18 mouse cellular contexts compared by ENCODE assay signal in the genomic region with DNA sequence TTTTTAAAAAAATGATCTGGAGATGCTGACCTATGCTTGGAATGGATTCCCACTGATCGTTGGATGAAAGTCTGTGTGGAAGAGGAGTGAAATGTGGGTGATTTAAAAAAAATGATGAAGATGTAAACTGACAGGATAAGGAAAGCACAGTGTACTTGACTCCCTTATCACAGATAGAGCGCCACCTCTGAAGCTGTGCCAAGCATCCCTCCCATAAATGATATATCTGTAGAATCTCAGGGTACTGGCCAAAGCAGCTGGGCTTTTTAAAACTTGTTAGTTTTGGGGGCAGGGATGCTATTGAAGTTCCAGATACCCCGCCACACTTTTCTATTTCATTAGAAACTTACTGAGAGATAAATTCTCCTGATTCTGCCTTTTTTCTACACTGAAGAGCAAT.
A peak's percentile ranks its signal among the peaks of the same experiment; 100 is the strongest.
DNase-seq lines count a peak whose midpoint lies in the region; ATAC-seq and TF ChIP-seq lines count a peak whose summit lies in the region.
"Had no signal": no experiment of that assay in that cellular context is flagged by ENCODE, and none has a peak within 500 bp of the region (broad histone marks: within the 10 kb centered on the region; RNA-seq: fewer than 3 reads in every experiment).

No protein-coding gene starts in this region.

- H3K36me3 ChIP-seq in lung, embryonic 14.5 days (ENCODE audit: insufficient read depth) = no peaks in the 10 kb centered on the region
- no peaks in the 10 kb centered on the region for H3K36me3 ChIP-seq in stomach, embryonic 14.5 days (ENCODE audit: control insufficient read depth, insufficient read depth, low read length)
- no peaks in the 10 kb centered on the region for H3K36me3 ChIP-seq in stomach, postnatal 0 days (ENCODE audit: control insufficient read depth, insufficient read depth, low read length)
- H3K36me3 ChIP-seq: embryonic facial prominence, embryonic 15.5 days; forebrain, embryonic 10.5 days; heart, embryonic 10.5 days; hindbrain, embryonic 12.5 days had no signal

- no peak overlapping the region for H3K4me2 ChIP-seq in lung, embryonic 14.5 days
- H3K4me2 ChIP-seq in stomach, embryonic 14.5 days (replicated peaks; ENCODE audit: low read depth, low read length) = no peak overlapping the region
- H3K4me2 ChIP-seq in stomach, postnatal 0 days (replicated peaks; ENCODE audit: low read depth) = no peak overlapping the region
- H3K4me2 ChIP-seq: embryonic facial prominence, embryonic 15.5 days; hindbrain, embryonic 12.5 days had no signal

- H3K27me3 ChIP-seq in lung, embryonic 14.5 days (ENCODE audit: insufficient read depth, low read length) = no peaks in the 10 kb centered on the region
- H3K27me3 ChIP-seq in stomach, embryonic 14.5 days (ENCODE audit: control insufficient read depth, insufficient read depth, low read length) = no peaks in the 10 kb centered on the region
- H3K27me3 ChIP-seq in stomach, postnatal 0 days (ENCODE audit: control insufficient read depth, insufficient read depth, low read length) = no peaks in the 10 kb centered on the region
- H3K27me3 ChIP-seq: embryonic facial prominence, embryonic 15.5 days; hindbrain, embryonic 12.5 days had no signal

- TF ChIP-seq EP300 in stomach, postnatal 0 days (optimal IDR thresholded peaks at IDR 0.05) = no peak

- H3K9ac ChIP-seq in lung, embryonic 14.5 days = no peak overlapping the region
- H3K9ac ChIP-seq in stomach, embryonic 14.5 days (replicated peaks; ENCODE audit: low read depth, low read length) = no peak overlapping the region
- no peak overlapping the region for H3K9ac ChIP-seq in stomach, postnatal 0 days (ENCODE audit: low read length)
- H3K9ac ChIP-seq: embryonic facial prominence, embryonic 15.5 days; hindbrain, embryonic 12.5 days had no signal

- DNase-seq in lung, embryonic 14.5 days = peak; percentile 23
- no peak for DNase-seq in lung, postnatal 25 days (ENCODE audit: low spot score)
- no peak for DNase-seq in stomach, postnatal 0 days (ENCODE audit: low spot score)
- DNase-seq in ovary, postnatal 14 days (ENCODE audit: low spot score) = peak; percentile 13
- no peak for DNase-seq in gastrocnemius, postnatal 25 days
- DNase-seq: adrenal gland, adult 8-10 months; cerebellum, adult 11 months; cerebellum, adult 8-10 months; cerebellum, postnatal 14 days; embryo, embryonic 11 days; heart, postnatal 4 days had no signal

- peak; percentile 62; the same call in 1 of the 2 replicates for ATAC-seq in lung, embryonic 14.5 days (ENCODE audit: insufficient read depth)
- ATAC-seq in stomach, embryonic 14.5 days (ENCODE audit: insufficient number of reproducible peaks, insufficient read depth, low FRiP score, low read depth) = peak; percentile 4; the same call in 1 of the 2 replicates
- ATAC-seq in stomach, postnatal 0 days (ENCODE audit: low FRiP score, low TSS enrichment) = no peak
- ATAC-seq: forebrain, embryonic 14.5 days had no signal

- no peaks in the 10 kb centered on the region for H3K9me3 ChIP-seq in lung, embryonic 14.5 days (ENCODE audit: low read depth, low read length)
- no peaks in the 10 kb centered on the region for H3K9me3 ChIP-seq in stomach, embryonic 14.5 days (ENCODE audit: control insufficient read depth, low read depth, low read length)
- no peaks in the 10 kb centered on the region for H3K9me3 ChIP-seq in stomach, postnatal 0 days (ENCODE audit: control insufficient read depth, low read length)
- H3K9me3 ChIP-seq: embryonic facial prominence, embryonic 15.5 days; forebrain, embryonic 10.5 days; heart, embryonic 10.5 days; hindbrain, embryonic 12.5 days had no signal

- no peak for TF ChIP-seq CTCF in lung, embryonic 14.5 days (IDR thresholded peaks at IDR 0.05; ENCODE audit: low read depth)
- TF ChIP-seq CTCF in stomach, postnatal 0 days (IDR thresholded peaks at IDR 0.05; ENCODE audit: low read depth) = no peak

- no peak overlapping the region for H3K27ac ChIP-seq in lung, embryonic 14.5 days (ENCODE audit: low read depth)
- H3K27ac ChIP-seq in stomach, embryonic 14.5 days (ENCODE audit: low read length) = no peak overlapping the region
- H3K27ac ChIP-seq in stomach, postnatal 0 days (replicated peaks) = no peak overlapping the region
- H3K27ac ChIP-seq: embryonic facial prominence, embryonic 15.5 days; forebrain, embryonic 10.5 days; heart, embryonic 10.5 days; hindbrain, embryonic 12.5 days had no signal

- WGBS in lung, embryonic 14.5 days = 43% methylated on average over 3 of the region's 3 CpGs
- WGBS in stomach, embryonic 14.5 days = 67% methylated on average over 3 of the region's 3 CpGs
- WGBS in stomach, postnatal 0 days = 72% methylated on average over 3 of the region's 3 CpGs

- H3K4me1 ChIP-seq in lung, embryonic 14.5 days (ENCODE audit: insufficient read depth) = no peaks in the 10 kb centered on the region
- no peaks in the 10 kb centered on the region for H3K4me1 ChIP-seq in stomach, embryonic 14.5 days (ENCODE audit: control insufficient read depth, insufficient read depth, low read length)
- H3K4me1 ChIP-seq in stomach, postnatal 0 days (replicated peaks; ENCODE audit: control insufficient read depth, insufficient read depth) = no peaks in the 10 kb centered on the region
- H3K4me1 ChIP-seq: embryonic facial prominence, embryonic 15.5 days; forebrain, embryonic 10.5 days; heart, embryonic 10.5 days; hindbrain, embryonic 12.5 days had no signal

- H3K4me3 ChIP-seq in lung, embryonic 14.5 days (ENCODE audit: low read depth, low read length) = no peak overlapping the region
- no peak overlapping the region for H3K4me3 ChIP-seq in stomach, embryonic 14.5 days (ENCODE audit: low read depth, low read length)
- no peak overlapping the region for H3K4me3 ChIP-seq in stomach, postnatal 0 days (ENCODE audit: low read depth, low read length)
- H3K4me3 ChIP-seq: embryonic facial prominence, embryonic 15.5 days; erythroblast, embryonic 14.5 days; forebrain, embryonic 10.5 days; heart, embryonic 10.5 days; hindbrain, embryonic 12.5 days had no signal

Comparison
In these comparisons a context has a peak if more than half of its experiments do, and no peak if none do; other contexts are left out.
1. DNase-seq: peak in lung, embryonic 14.5 days (single experiment) and ovary, postnatal 14 days (single experiment); none in lung, postnatal 25 days (single experiment), stomach, postnatal 0 days (single experiment) and gastrocnemius, postnatal 25 days (single experiment).